Mouse (Mus musculus) liver, embryonic 15.5 days (tissue): ENCODE results near the gene Ptrh1. TPM values are rescaled to one million over a fixed set of nuclear protein-coding genes. Genes with fewer than 3 reads are reported as not detected.

ENCODE experiments used
- ATAC-seq: fragments of 200-750 bp; cut with Nextera tagmentation; 2 replicates; pipeline ENCODE4 v1.8.0; 2017; ENCODE audit warnings: moderate number of reproducible peaks, mild to moderate bottlenecking, moderate library complexity; ENCODE audit not compliant: insufficient read depth
- H3K27ac ChIP-seq: fragments of 300-500 bp; sonication (generic); replicated peaks from 2 replicates; pipeline ENCODE4 v1.5.1; 2015; ENCODE audit warnings: mild to moderate bottlenecking, inconsistent platforms
- H3K27me3 ChIP-seq: fragments of 300-500 bp; sonication (generic); 2 replicates; pipeline ENCODE4 v1.6.1; 2015; ENCODE audit warnings: mild to moderate bottlenecking, inconsistent platforms
- H3K36me3 ChIP-seq: fragments of 300-500 bp; sonication (generic); replicated peaks from 2 replicates; pipeline ENCODE4 v1.6.1; 2015; ENCODE audit warnings: moderate library complexity, mild to moderate bottlenecking, inconsistent platforms
- H3K4me1 ChIP-seq: fragments of 300-500 bp; sonication (generic); replicated peaks from 2 replicates; pipeline ENCODE4 v1.6.1; 2015; ENCODE audit warnings: inconsistent platforms
- H3K4me2 ChIP-seq: fragments of 300-500 bp; sonication (generic); 2 replicates; pipeline ENCODE4 v1.6.1; 2015; ENCODE audit warnings: moderate library complexity, mild to moderate bottlenecking, inconsistent platforms
- H3K4me3 ChIP-seq: fragments of 300-500 bp; sonication (generic); replicated peaks from 2 replicates; pipeline ENCODE4 v1.5.1; 2015; ENCODE audit warnings: mild to moderate bottlenecking, inconsistent platforms
- H3K9ac ChIP-seq: fragments of 300-500 bp; sonication (generic); 2 replicates; pipeline ENCODE4 v1.6.1; 2015; ENCODE audit warnings: moderate library complexity, mild to moderate bottlenecking, inconsistent platforms
- H3K9me3 ChIP-seq: fragments of 300-500 bp; sonication (generic); replicated peaks from 2 replicates; pipeline ENCODE4 v1.6.1; 2016; ENCODE audit warnings: inconsistent platforms
- whole genome bisulfite sequencing: fragments of 180-500 bp; shearing (Covaris S2); methylation state at CpG from one replicate; pipeline ENCODE4 v1.1.7; 2015; ENCODE audit warnings: mixed read lengths; ENCODE audit not compliant: insufficient replicate concordance; 5-methylcytosine and 5-hydroxymethylcytosine counted together
- polyA plus RNA-seq: library from polyadenylated mRNA; unstranded; fragments of >200 nt; fragmentation: Nextera tagmentation; extraction: Ambion mirVana; gene quantifications from 2 replicates; pipeline ENCODE4 v1.2.1, GENCODE M21; 2015

Gene Ptrh1
- 1.5 and 1.8 TPM in 2 replicates for polyA plus RNA-seq

DNA sequence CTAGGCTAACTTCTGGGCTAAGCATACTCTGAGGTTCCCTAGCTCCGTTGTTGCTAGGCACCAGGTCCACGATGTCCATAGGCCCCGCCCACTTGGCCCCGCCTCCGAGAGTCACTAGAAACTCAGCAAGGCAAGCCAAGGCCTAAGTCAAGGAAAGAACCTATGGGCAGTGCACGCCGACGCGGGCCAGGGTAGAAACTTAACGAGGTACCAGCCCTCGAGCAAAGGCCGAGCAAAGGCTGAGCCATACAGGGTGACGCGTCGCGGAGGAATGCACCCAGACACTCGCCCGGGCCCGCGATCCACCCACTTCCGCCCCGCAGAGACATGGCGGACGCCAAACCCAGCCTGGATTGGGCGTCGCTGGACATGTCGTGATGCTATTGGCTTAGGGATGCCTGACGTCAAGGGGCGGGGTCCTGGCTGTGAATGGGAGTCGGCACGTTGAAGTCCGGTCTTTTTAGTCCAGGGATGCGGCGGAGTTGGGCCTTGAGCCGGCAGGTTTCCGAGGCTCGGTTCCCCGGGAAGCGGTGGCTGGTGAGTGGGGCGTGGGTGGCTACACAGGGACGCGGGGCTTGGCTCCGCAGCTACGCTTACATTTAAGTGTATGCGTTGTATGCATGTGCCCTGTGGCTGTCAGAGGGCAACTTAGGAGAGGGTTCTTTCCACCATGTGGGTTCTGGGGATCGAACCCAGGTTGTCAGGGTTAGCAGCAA is at the start of gene Ptrh1, which contains the start of gene Ttc16:
Gene Ptrh1, plus strand, starts transcription at position 428 of the 716 bp plus-strand sequence.
Gene Ttc16, minus strand, starts transcription at position 275 of the 716 bp plus-strand sequence.
- ATAC-seq, result peak; percentile 91
- Histone ChIP-seq H3K36me3 (no peaks in the 10 kb centered on the region), H3K27ac (peak within 1 kb of the TSS; percentile 46), H3K9me3 (no peaks in the 10 kb centered on the region), H3K4me1 (peaks cover 29% of the 10 kb centered on the region), H3K9ac (peak within 1 kb of the TSS; percentile 48; the same call in 1 of the 2 replicates), H3K4me3 (peak within 1 kb of the TSS; percentile 73), H3K4me2 (peak within 1 kb of the TSS; percentile 92), H3K27me3 (peaks cover 4% of the 10 kb centered on the region; the same call in 1 of the 2 replicates)
- WGBS, result under 1% methylated on average over 46 of the region's 46 CpGs

- peak overlapping the region; percentile 33 for H3K4me3 ChIP-seq
- H3K9ac ChIP-seq, result no peak overlapping the region
- no peaks in the 10 kb centered on the region for H3K27me3 ChIP-seq
- peaks cover 11% of the 10 kb centered on the region for H3K4me1 ChIP-seq
- 2% methylated on average over 16 of the region's 16 CpGs for WGBS
- H3K36me3 ChIP-seq, result 0 out of 2 replicates have a peak, but pooled peaks cover 3% of the 10 kb centered on the region
- ATAC-seq, result peak; percentile 88
- no peak overlapping the region for H3K27ac ChIP-seq
- no peaks in the 10 kb centered on the region for H3K9me3 ChIP-seq
- H3K4me2 ChIP-seq, result peak overlapping the region; percentile 50
Measured at GRCm38 (mm10) chr2:32727435-32727834, 48.2 kb upstream of the Ptrh1 start.

DNA sequence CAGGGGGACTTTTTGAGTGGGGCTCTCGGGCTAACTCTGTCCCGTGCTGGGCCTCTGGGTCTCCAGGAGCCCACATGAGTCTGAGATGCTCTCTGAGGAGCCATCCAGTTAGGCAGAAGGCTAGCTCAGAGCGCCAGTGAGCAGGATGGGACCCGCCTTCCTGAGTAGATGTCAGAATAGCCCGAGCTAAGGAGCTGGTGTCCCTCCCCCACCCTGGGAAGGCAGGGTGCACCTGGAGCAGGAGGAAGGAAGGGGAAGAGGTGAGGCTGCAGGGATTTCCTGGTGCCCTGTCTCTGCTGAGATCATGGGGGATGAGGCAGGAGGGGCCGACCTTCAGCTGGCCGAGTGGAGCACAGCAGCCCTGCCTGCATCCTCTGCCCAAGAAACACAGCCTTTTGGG is 47.1 kb upstream of the Ptrh1 start:
- H3K9me3 ChIP-seq, result no peaks in the 10 kb centered on the region
- H3K4me2 ChIP-seq, result peak overlapping the region; percentile 50
- peaks cover 11% of the 10 kb centered on the region for H3K4me1 ChIP-seq
- 0 out of 2 replicates have a peak, but pooled peaks cover 3% of the 10 kb centered on the region for H3K36me3 ChIP-seq
- 0 out of 2 replicates have a peak overlapping the region, but pooled peaks have one; percentile 33 for H3K4me3 ChIP-seq
- no peak overlapping the region for H3K27ac ChIP-seq
- no peak for ATAC-seq
- WGBS, result 45% methylated on average over 7 of the region's 7 CpGs
- H3K9ac ChIP-seq, result no peak overlapping the region
- no peaks in the 10 kb centered on the region for H3K27me3 ChIP-seq

- no peak overlapping the region for H3K9ac ChIP-seq
- 0 out of 2 replicates have a peak, but pooled peaks cover 3% of the 10 kb centered on the region for H3K36me3 ChIP-seq
- H3K9me3 ChIP-seq, result no peaks in the 10 kb centered on the region
- H3K4me1 ChIP-seq, result peaks cover 11% of the 10 kb centered on the region
- H3K27ac ChIP-seq, result no peak overlapping the region
- 70% methylated on average over 4 of the region's 4 CpGs for WGBS
- no peaks in the 10 kb centered on the region for H3K27me3 ChIP-seq
- ATAC-seq, result no peak
- H3K4me3 ChIP-seq, result no peak overlapping the region
- H3K4me2 ChIP-seq, result no peak overlapping the region
Measured at GRCm38 (mm10) chr2:32729547-32729946, 46.0 kb upstream of the Ptrh1 start.

DNA sequence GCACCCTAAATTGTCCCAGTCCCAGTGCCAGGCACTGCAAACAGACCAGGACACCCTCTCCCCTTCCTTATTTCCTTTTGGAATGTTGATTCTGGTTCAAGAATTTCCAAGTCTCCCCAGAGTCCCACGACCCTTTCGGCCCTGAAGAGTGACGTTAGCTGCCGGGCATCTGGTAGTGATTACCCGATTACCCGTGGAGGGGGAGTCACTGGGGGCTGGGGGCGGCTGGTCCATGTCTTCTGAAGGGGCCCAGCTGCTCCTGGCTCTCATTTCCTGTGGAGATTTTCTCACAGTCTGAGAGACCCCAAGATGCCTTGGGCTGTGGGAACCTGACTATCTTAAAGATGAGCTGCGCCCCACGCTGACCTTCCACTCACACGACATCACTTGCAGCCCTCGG is 44.7 kb upstream of the Ptrh1 start:
- H3K4me1 ChIP-seq, result peaks cover 11% of the 10 kb centered on the region
- no peak overlapping the region for H3K4me3 ChIP-seq
- no peaks in the 10 kb centered on the region for H3K27me3 ChIP-seq
- no peak overlapping the region for H3K9ac ChIP-seq
- no peaks in the 10 kb centered on the region for H3K9me3 ChIP-seq
- H3K4me2 ChIP-seq, result no peak overlapping the region
- ATAC-seq, result no peak
- no peak overlapping the region for H3K27ac ChIP-seq
- 0 out of 2 replicates have a peak, but pooled peaks cover 3% of the 10 kb centered on the region for H3K36me3 ChIP-seq
- 61% methylated on average over 11 of the region's 11 CpGs for WGBS

GRCm38 (mm10) chr2:32731911-32732310 is 43.7 kb upstream of the Ptrh1 start:
- ATAC-seq, result no peak
- Histone ChIP-seq H3K9ac (no peak overlapping the region), H3K36me3 (no peaks in the 10 kb centered on the region), H3K27me3 (no peaks in the 10 kb centered on the region), H3K4me1 (peaks cover 18% of the 10 kb centered on the region), H3K9me3 (no peaks in the 10 kb centered on the region), H3K4me2 (no peak overlapping the region), H3K4me3 (no peak overlapping the region), H3K27ac (no peak overlapping the region)
- WGBS, result 80% methylated on average over 4 of the region's 4 CpGs

DNA sequence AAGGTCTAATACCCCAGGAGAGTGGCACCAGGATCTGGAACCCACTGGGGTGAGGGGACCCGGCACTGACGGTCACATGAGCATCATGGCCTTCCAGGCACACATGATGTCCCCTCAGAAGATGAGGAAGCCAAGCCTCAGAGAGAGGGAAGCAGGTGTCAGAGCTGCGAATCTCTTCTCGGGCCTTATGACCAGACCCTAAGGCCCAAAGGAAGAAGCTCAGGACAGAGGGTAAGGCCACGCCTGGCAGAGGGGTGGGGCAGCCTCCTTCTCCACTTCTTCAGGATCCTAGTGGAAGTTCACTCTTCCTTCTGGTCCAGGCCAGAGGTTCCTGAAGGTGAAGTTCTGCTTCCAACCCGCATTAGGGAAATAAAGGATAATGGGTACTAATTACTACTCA is 42.9 kb upstream of the Ptrh1 start:
- H3K27ac ChIP-seq, result no peak overlapping the region
- no peaks in the 10 kb centered on the region for H3K36me3 ChIP-seq
- ATAC-seq, result no peak
- no peaks in the 10 kb centered on the region for H3K9me3 ChIP-seq
- H3K4me3 ChIP-seq, result no peak overlapping the region
- H3K4me2 ChIP-seq, result no peak overlapping the region
- H3K4me1 ChIP-seq, result peaks cover 11% of the 10 kb centered on the region
- no peaks in the 10 kb centered on the region for H3K27me3 ChIP-seq
- H3K9ac ChIP-seq, result no peak overlapping the region
- 66% methylated on average over 6 of the region's 6 CpGs for WGBS

GRCm38 (mm10) chr2:32734480-32734879 is 41.1 kb upstream of the Ptrh1 start:
- H3K9me3 ChIP-seq, result no peaks in the 10 kb centered on the region
- WGBS, result 35% methylated on average over 4 of the region's 4 CpGs
- ATAC-seq, result 0 out of 2 replicates have a peak, but pooled peaks have one; percentile 2
- no peak overlapping the region for H3K4me3 ChIP-seq
- no peak overlapping the region for H3K4me2 ChIP-seq
- no peak overlapping the region for H3K9ac ChIP-seq
- H3K36me3 ChIP-seq, result no peaks in the 10 kb centered on the region
- no peaks in the 10 kb centered on the region for H3K27me3 ChIP-seq
- 0 out of 2 replicates have a peak overlapping the region, but pooled peaks have one; percentile 5 for H3K27ac ChIP-seq
- H3K4me1 ChIP-seq, result peaks cover 11% of the 10 kb centered on the region; the same call in 1 of the 2 replicates

DNA sequence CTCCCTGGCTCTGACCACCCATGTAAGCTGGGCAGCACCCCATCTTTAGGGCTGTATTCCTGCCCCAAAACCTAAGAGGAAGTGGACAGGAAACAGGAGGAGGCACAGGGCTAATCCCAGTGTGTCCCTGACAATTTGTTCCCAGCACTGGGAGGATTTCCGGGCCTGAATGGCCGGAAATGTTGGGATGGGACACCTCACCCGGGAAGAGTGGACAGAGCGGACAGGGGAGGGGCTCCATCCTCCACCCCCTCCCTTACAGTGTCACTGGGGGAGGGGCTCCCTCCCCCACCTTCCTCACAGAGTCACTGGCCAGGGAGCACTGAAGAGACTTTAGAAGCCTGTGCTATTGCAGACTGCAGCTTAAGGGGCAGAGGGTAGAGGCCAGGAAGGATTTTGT is 40.7 kb upstream of the Ptrh1 start:
- Histone ChIP-seq H3K9ac (no peak overlapping the region), H3K4me2 (no peak overlapping the region), H3K27me3 (no peaks in the 10 kb centered on the region), H3K27ac (no peak overlapping the region), H3K4me3 (no peak overlapping the region), H3K36me3 (no peaks in the 10 kb centered on the region), H3K9me3 (no peaks in the 10 kb centered on the region), H3K4me1 (peaks cover 11% of the 10 kb centered on the region; the same call in 1 of the 2 replicates)
- WGBS, result 33% methylated on average over 4 of the region's 4 CpGs
- ATAC-seq, result peak; percentile 45; the same call in 1 of the 2 replicates

- Histone ChIP-seq H3K27ac (no peak overlapping the region), H3K9ac (no peak overlapping the region), H3K4me1 (peaks cover 12% of the 10 kb centered on the region), H3K4me3 (no peak overlapping the region), H3K27me3 (peaks cover 9% of the 10 kb centered on the region), H3K36me3 (no peaks in the 10 kb centered on the region), H3K9me3 (no peaks in the 10 kb centered on the region), H3K4me2 (no peak overlapping the region)
- ATAC-seq, result 0 out of 2 replicates have a peak, but pooled peaks have one; percentile 22
- WGBS, result 31% methylated on average over 3 of the region's 3 CpGs
Measured at GRCm38 (mm10) chr2:32736306-32736829, 39.2 kb upstream of the Ptrh1 start.

GRCm38 (mm10) chr2:32737008-32737407 is 38.6 kb upstream of the Ptrh1 start:
- Histone ChIP-seq H3K4me1 (peaks cover 15% of the 10 kb centered on the region), H3K9me3 (no peaks in the 10 kb centered on the region), H3K27ac (no peak overlapping the region), H3K4me2 (no peak overlapping the region), H3K9ac (no peak overlapping the region), H3K4me3 (no peak overlapping the region), H3K27me3 (peaks cover 15% of the 10 kb centered on the region), H3K36me3 (no peaks in the 10 kb centered on the region)
- ATAC-seq, result no peak
- WGBS, result 46% methylated on average over 6 of the region's 6 CpGs
